Comparison of ENCODE assay signal across 19 mouse cellular contexts in genomic region chr7:106725654-106726053, GRCm38 (mm10). TPM values are rescaled to one million over a fixed set of nuclear protein-coding genes. Genes with fewer than 3 reads are reported as not detected.
DNase-seq lines count a peak whose midpoint lies in the region; ATAC-seq and TF ChIP-seq lines count a peak whose summit lies in the region.
"Not testable (repeated sequence)": the region's sequence is repeated elsewhere in the genome, so short reads cannot be mapped to it uniquely, and the experiment has no call there.
"Had no signal": no experiment of that assay in that cellular context is flagged by ENCODE, and none has a peak within 500 bp of the region (broad histone marks: within the 10 kb centered on the region; RNA-seq: fewer than 3 reads in every experiment).

No protein-coding gene starts in this region.

- DNase-seq in G1E (ENCODE audit: low spot score), result peak; percentile 19
- not testable (repeated sequence) for DNase-seq in liver, embryonic 14.5 days (ENCODE audit: low read depth in 3 of 3, low spot score in 3 of 3)

- not testable (repeated sequence) for H3K4me2 ChIP-seq in liver, embryonic 14.5 days (ENCODE audit: low read depth)

- not testable (repeated sequence) for TF ChIP-seq CTCF in G1E (IDR thresholded peaks at IDR 0.05; ENCODE audit: low read depth, low read length); liver, embryonic 14.5 days (IDR thresholded peaks at IDR 0.05; ENCODE audit: low read depth)

- not testable (repeated sequence) for H3K27ac ChIP-seq in liver, embryonic 14.5 days

- TF ChIP-seq EP300 in liver, embryonic 14.5 days (IDR thresholded peaks at IDR 0.05; ENCODE audit: low read depth), result not testable (repeated sequence)

- not testable (repeated sequence) for H3K9me3 ChIP-seq in G1E (replicated peaks); liver, embryonic 14.5 days (ENCODE audit: control insufficient read depth, low read length)

- peak; percentile 87 for ATAC-seq in G1E (ENCODE audit: extremely low read depth, insufficient number of reproducible peaks, low FRiP score, poor library complexity, severe bottlenecking)
- peak; percentile 33; the same call in 1 of the 2 replicates for ATAC-seq in liver, embryonic 14.5 days (ENCODE audit: insufficient read depth)

- not testable (repeated sequence) for H3K27me3 ChIP-seq in G1E (ENCODE audit: insufficient read depth, low read length); liver, embryonic 14.5 days (ENCODE audit: control insufficient read depth, insufficient read depth, low read length)

- not testable (repeated sequence) for H3K9ac ChIP-seq in liver, embryonic 14.5 days (replicated peaks)

- H3K4me3 ChIP-seq in G1E (ENCODE audit: low read depth, low read length); liver, embryonic 14.5 days (ENCODE audit: insufficient read depth in 1 of 2, low read depth in 2 of 2, low read length in 2 of 2): not testable (repeated sequence)

- H3K36me3 ChIP-seq in G1E (replicated peaks); liver, embryonic 14.5 days (replicated peaks; ENCODE audit: control insufficient read depth, insufficient read depth, low read depth): not testable (repeated sequence)

- WGBS in liver, embryonic 14.5 days (ENCODE audit: insufficient replicate concordance), result 35% methylated on average over 2 of the region's 2 CpGs

- H3K4me1 ChIP-seq in G1E (ENCODE audit: insufficient read depth, low read depth, low read length), result peaks cover 28% of the 10 kb centered on the region
- H3K4me1 ChIP-seq in liver, embryonic 14.5 days (replicated peaks; ENCODE audit: control insufficient read depth in 2 of 2, insufficient read depth in 2 of 2, low read length in 1 of 2), result not testable (repeated sequence)

RNA-seq across cellular contexts. Expression of gene Olfr695, which starts 9.5 kb away (rescaled TPM):
- total RNA-seq in G1E (2014; fragmentation: Nextera tagmentation), result not detected in 2 replicates
- 0.06 and 0.11 TPM in 2 replicates for total RNA-seq in G1E (2017)
- not detected in 2 replicates for polyA plus RNA-seq in G1E (2012)
- not detected in 2 replicates for polyA plus RNA-seq in liver, embryonic 14.5 days (2012; rRNA removed)
- not detected in 2 replicates for polyA plus RNA-seq in liver, embryonic 14.5 days (2014; fragmentation: Nextera tagmentation; extraction: Ambion mirVana)
- total RNA-seq: adrenal gland, adult 18-20 months; adrenal gland, adult 2 months; adrenal gland, adult 8-10 months; adrenal gland, postnatal 10 days; adrenal gland, postnatal 14 days; adrenal gland, postnatal 25 days; adrenal gland, postnatal 36 days; adrenal gland, postnatal 4 days; CH12.LX; ES-E14; MEL had no signal
- polyA plus RNA-seq: activated CD4-positive, CD25-positive, alpha-beta regulatory T cell, adult 4 months; adrenal gland, adult 2 months; brain, embryonic 14.5 days; C2C12; CD4-positive, CD25-positive, alpha-beta regulatory T cell, adult 4 months; cerebellum, adult 2 months; Patski had no signal

RNA-seq across cellular contexts. Expression of gene Olfr697, which starts 16.6 kb away (rescaled TPM):
- total RNA-seq in G1E (2014; fragmentation: Nextera tagmentation) (not detected in 2 replicates), G1E (2017) (0.22 TPM in 1 of 2 replicates, not detected in the other)
- not detected in 2 replicates for polyA plus RNA-seq in G1E (2012)
- not detected in 2 replicates for polyA plus RNA-seq in liver, embryonic 14.5 days (2012; rRNA removed)
- polyA plus RNA-seq in liver, embryonic 14.5 days (2014; fragmentation: Nextera tagmentation; extraction: Ambion mirVana), result not detected in 2 replicates
- total RNA-seq: adrenal gland, adult 18-20 months; adrenal gland, adult 2 months; adrenal gland, adult 8-10 months; adrenal gland, postnatal 10 days; adrenal gland, postnatal 14 days; adrenal gland, postnatal 25 days; adrenal gland, postnatal 36 days; adrenal gland, postnatal 4 days; CH12.LX; ES-E14; MEL had no signal
- polyA plus RNA-seq: activated CD4-positive, CD25-positive, alpha-beta regulatory T cell, adult 4 months; adrenal gland, adult 2 months; brain, embryonic 14.5 days; C2C12; CD4-positive, CD25-positive, alpha-beta regulatory T cell, adult 4 months; cerebellum, adult 2 months; Patski had no signal

RNA-seq across cellular contexts. Expression of gene Olfr698, which starts 29.5 kb away (rescaled TPM):
- total RNA-seq in G1E (2014; fragmentation: Nextera tagmentation) (not detected in 2 replicates), G1E (2017) (0.06 and 0.11 TPM in 2 replicates)
- not detected in 2 replicates for polyA plus RNA-seq in G1E (2012)
- not detected in 2 replicates for polyA plus RNA-seq in liver, embryonic 14.5 days (2012; rRNA removed)
- not detected in 2 replicates for polyA plus RNA-seq in liver, embryonic 14.5 days (2014; fragmentation: Nextera tagmentation; extraction: Ambion mirVana)
- total RNA-seq: adrenal gland, adult 18-20 months; adrenal gland, adult 2 months; adrenal gland, adult 8-10 months; adrenal gland, postnatal 10 days; adrenal gland, postnatal 14 days; adrenal gland, postnatal 25 days; adrenal gland, postnatal 36 days; adrenal gland, postnatal 4 days; CH12.LX; ES-E14; MEL had no signal
- polyA plus RNA-seq: adrenal gland, adult 2 months; brain, embryonic 14.5 days; C2C12; cerebellum, adult 2 months; Patski had no signal

RNA-seq across cellular contexts. Expression of gene Olfr694, which starts 34.0 kb away (rescaled TPM):
- not detected in 2 replicates for total RNA-seq in G1E (2014; fragmentation: Nextera tagmentation)
- total RNA-seq in G1E (2017), result 0.12 and 0.16 TPM in 2 replicates
- not detected in 2 replicates for polyA plus RNA-seq in G1E (2012)
- not detected in 2 replicates for polyA plus RNA-seq in liver, embryonic 14.5 days (2012; rRNA removed)
- polyA plus RNA-seq in liver, embryonic 14.5 days (2014; fragmentation: Nextera tagmentation; extraction: Ambion mirVana), result not detected in 2 replicates
- total RNA-seq: adrenal gland, adult 18-20 months; adrenal gland, adult 2 months; adrenal gland, adult 8-10 months; adrenal gland, postnatal 10 days; adrenal gland, postnatal 14 days; adrenal gland, postnatal 25 days; adrenal gland, postnatal 36 days; adrenal gland, postnatal 4 days; CH12.LX; ES-E14; MEL had no signal
- polyA plus RNA-seq: activated CD4-positive, CD25-positive, alpha-beta regulatory T cell, adult 4 months; adrenal gland, adult 2 months; brain, embryonic 14.5 days; C2C12; CD4-positive, CD25-positive, alpha-beta regulatory T cell, adult 4 months; cerebellum, adult 2 months; Patski had no signal

RNA-seq across cellular contexts. Expression of gene Olfr693, which starts 45.3 kb away (rescaled TPM):
- total RNA-seq in G1E (2014; fragmentation: Nextera tagmentation), result not detected in 2 replicates
- 0.12 and 0.16 TPM in 2 replicates for total RNA-seq in G1E (2017)
- polyA plus RNA-seq in G1E (2012), result not detected in 2 replicates
- polyA plus RNA-seq in liver, embryonic 14.5 days (2012; rRNA removed), result not detected in 2 replicates
- polyA plus RNA-seq in liver, embryonic 14.5 days (2014; fragmentation: Nextera tagmentation; extraction: Ambion mirVana), result not detected in 2 replicates
- total RNA-seq: adrenal gland, adult 18-20 months; adrenal gland, adult 2 months; adrenal gland, adult 8-10 months; adrenal gland, postnatal 10 days; adrenal gland, postnatal 14 days; adrenal gland, postnatal 25 days; adrenal gland, postnatal 36 days; adrenal gland, postnatal 4 days; CH12.LX; ES-E14; MEL had no signal
- polyA plus RNA-seq: activated CD4-positive, CD25-positive, alpha-beta regulatory T cell, adult 4 months; adrenal gland, adult 2 months; C2C12; CD4-positive, CD25-positive, alpha-beta regulatory T cell, adult 4 months; cerebellum, adult 2 months; Patski had no signal
